Mouse (Mus musculus): ENCODE measurements at regions not wholly inside any gene's neighbourhood (a gene's known extent, or its start where the extent isn't known, plus 50 kb on each side); places are given as distances from the start of the nearest gene placed in this dataset.
A peak's percentile ranks its signal among the peaks of the same experiment; 100 is the strongest.

GRCm38 (mm10) chr3:127985165-127985564 lies 89.0 kb upstream of the Fam241a start:
- DNase-seq (ENCODE audit: extremely low spot score, low spot score) = no peak
- no peaks in the 10 kb centered on the region for H3K9me3 ChIP-seq

GRCm38 (mm10) chr3:127977240-127977639 lies 81.1 kb upstream of the Fam241a start:
- H3K4me3 ChIP-seq = no peak overlapping the region
- H3K36me3 ChIP-seq (replicated peaks) = no peaks in the 10 kb centered on the region
- WGBS = 84% methylated on average over 6 of the region's 6 CpGs
- H3K27ac ChIP-seq = no peak overlapping the region
- H3K27me3 ChIP-seq (ENCODE audit: poor library complexity, severe bottlenecking) = no peaks in the 10 kb centered on the region
- H3K4me1 ChIP-seq = no peaks in the 10 kb centered on the region
- no peak for DNase-seq (ENCODE audit: extremely low spot score, low spot score)
- no peaks in the 10 kb centered on the region for H3K9me3 ChIP-seq

More at GRCm38 (mm10) chr3:127985165-127985564, 89.0 kb upstream of the Fam241a start:
- Histone ChIP-seq H3K4me1 (no peaks in the 10 kb centered on the region), H3K4me3 (no peak overlapping the region), H3K27me3 (ENCODE audit: poor library complexity, severe bottlenecking) (no peaks in the 10 kb centered on the region), H3K27ac (no peak overlapping the region), H3K36me3 (replicated peaks) (no peaks in the 10 kb centered on the region)
- 78% methylated on average over 3 of the region's 3 CpGs for WGBS

GRCm38 (mm10) chr3:127970891-127971290 lies 74.8 kb upstream of the Fam241a start:
- Histone ChIP-seq H3K4me3 (no peak overlapping the region), H3K27me3 (ENCODE audit: poor library complexity, severe bottlenecking) (no peaks in the 10 kb centered on the region), H3K9me3 (no peaks in the 10 kb centered on the region), H3K27ac (no peak overlapping the region), H3K36me3 (replicated peaks) (no peaks in the 10 kb centered on the region), H3K4me1 (no peaks in the 10 kb centered on the region)
- 6% methylated on average over 5 of the region's 5 CpGs for WGBS
- DNase-seq (ENCODE audit: extremely low spot score, low spot score) = peak; percentile 63

- 78% methylated on average over 10 of the region's 10 CpGs for WGBS
- Histone ChIP-seq H3K27ac (no peak overlapping the region), H3K4me3 (no peak overlapping the region), H3K27me3 (ENCODE audit: poor library complexity, severe bottlenecking) (no peaks in the 10 kb centered on the region), H3K4me1 (no peaks in the 10 kb centered on the region), H3K9me3 (no peaks in the 10 kb centered on the region), H3K36me3 (replicated peaks) (no peaks in the 10 kb centered on the region)
- no peak for DNase-seq (ENCODE audit: extremely low spot score, low spot score)
Measured at GRCm38 (mm10) chr3:127967170-127967569, 71.0 kb upstream of the Fam241a start.

GRCm38 (mm10) chr3:127966214-127966613 lies 70.1 kb upstream of the Fam241a start:
- H3K27ac ChIP-seq = no peak overlapping the region
- 91% methylated on average over 4 of the region's 4 CpGs for WGBS
- no peaks in the 10 kb centered on the region for H3K9me3 ChIP-seq
- H3K27me3 ChIP-seq (ENCODE audit: poor library complexity, severe bottlenecking) = peaks cover under 1% of the 10 kb centered on the region; the same call in 1 of the 2 replicates
- H3K4me1 ChIP-seq = no peaks in the 10 kb centered on the region
- no peak for DNase-seq (ENCODE audit: extremely low spot score, low spot score)
- no peak overlapping the region for H3K4me3 ChIP-seq
- H3K36me3 ChIP-seq (replicated peaks) = no peaks in the 10 kb centered on the region

GRCm38 (mm10) chr3:127958919-127959684 lies 63.0 kb upstream of the Fam241a start:
- H3K27ac ChIP-seq = no peak overlapping the region
- H3K27me3 ChIP-seq (ENCODE audit: poor library complexity, severe bottlenecking) = peaks cover 8% of the 10 kb centered on the region; the same call in 1 of the 2 replicates
- H3K9me3 ChIP-seq = no peaks in the 10 kb centered on the region
- DNase-seq (ENCODE audit: extremely low spot score, low spot score) = no peak
- H3K4me3 ChIP-seq = no peak overlapping the region
- WGBS = 14% methylated on average over 13 of the region's 13 CpGs
- H3K36me3 ChIP-seq (replicated peaks) = no peaks in the 10 kb centered on the region
- peaks cover 16% of the 10 kb centered on the region for H3K4me1 ChIP-seq

- Histone ChIP-seq H3K27ac (no peak overlapping the region), H3K27me3 (ENCODE audit: poor library complexity, severe bottlenecking) (0 out of 2 replicates have a peak, but pooled peaks cover 5% of the 10 kb centered on the region), H3K9me3 (no peaks in the 10 kb centered on the region), H3K4me1 (peaks cover 12% of the 10 kb centered on the region), H3K4me3 (no peak overlapping the region), H3K36me3 (replicated peaks) (no peaks in the 10 kb centered on the region)
- DNase-seq (ENCODE audit: extremely low spot score, low spot score) = no peak
- WGBS = 94% methylated on average over 4 of the region's 4 CpGs
Measured at GRCm38 (mm10) chr3:127954856-127955255, 58.7 kb upstream of the Fam241a start.

GRCm38 (mm10) chr3:127953610-127954009 lies 57.5 kb upstream of the Fam241a start:
- Histone ChIP-seq H3K36me3 (replicated peaks) (no peaks in the 10 kb centered on the region), H3K27ac (no peak overlapping the region), H3K4me3 (no peak overlapping the region), H3K9me3 (no peaks in the 10 kb centered on the region), H3K27me3 (ENCODE audit: poor library complexity, severe bottlenecking) (0 out of 2 replicates have a peak, but pooled peaks cover 2% of the 10 kb centered on the region), H3K4me1 (no peaks in the 10 kb centered on the region)
- 92% methylated on average over 4 of the region's 4 CpGs for WGBS
- no peak for DNase-seq (ENCODE audit: extremely low spot score, low spot score)

GRCm38 (mm10) chr3:127948898-127949620 lies 52.9 kb upstream of the Fam241a start:
- 48% methylated on average over 6 of the region's 6 CpGs for WGBS
- H3K4me1 ChIP-seq = no peaks in the 10 kb centered on the region
- H3K36me3 ChIP-seq (replicated peaks) = no peaks in the 10 kb centered on the region
- no peaks in the 10 kb centered on the region for H3K9me3 ChIP-seq
- no peak overlapping the region for H3K27ac ChIP-seq
- no peak overlapping the region for H3K4me3 ChIP-seq
- no peaks in the 10 kb centered on the region for H3K27me3 ChIP-seq (ENCODE audit: poor library complexity, severe bottlenecking)
- DNase-seq (ENCODE audit: extremely low spot score, low spot score) = no peak

- H3K36me3 ChIP-seq (replicated peaks) = no peaks in the 10 kb centered on the region
- H3K27me3 ChIP-seq (ENCODE audit: poor library complexity, severe bottlenecking) = no peaks in the 10 kb centered on the region
- no peak overlapping the region for H3K4me3 ChIP-seq
- WGBS = 89% methylated on average over 5 of the region's 5 CpGs
- no peak overlapping the region for H3K27ac ChIP-seq
- H3K9me3 ChIP-seq = no peaks in the 10 kb centered on the region
- DNase-seq (ENCODE audit: extremely low spot score, low spot score) = no peak
- no peaks in the 10 kb centered on the region for H3K4me1 ChIP-seq
Measured at GRCm38 (mm10) chr3:127948326-127948725, 52.2 kb upstream of the Fam241a start.
